Mouse (Mus musculus) gastrocnemius, adult 18-20 months (tissue): Measurements from ENCODE around the gene Eif4g2. TPM values are rescaled to one million over a fixed set of nuclear protein-coding genes. Genes with fewer than 3 reads are reported as not detected.

ENCODE experiments used
- DNase-seq: peaks from one replicate; pipeline ENCODE4 v3.0.0; 2021; ENCODE audit warnings: low spot score
- long read RNA-seq, 2 experiments: library from polyadenylated mRNA; stranded (forward); transcript quantifications; one replicate each; pipeline ENCODE4 v2.0.0; 2021
- total RNA-seq, 2 experiments: library from RNA; stranded (reverse); gene quantifications; 2 replicates each; pipeline ENCODE4 v1.2.3; 2021

The Eif4g2 gene
- 100 to 1,000 TPM; 747 to 765 TPM for total RNA-seq
- long read RNA-seq, experiment 1, full-length matches to known transcripts, result 543 of 742 reads
- long read RNA-seq, experiment 1, partial matches to known transcripts, result 162 of 742 reads
- long read RNA-seq, experiment 1, other reads (novel, unspliced or antisense), result 37 of 742 reads
- long read RNA-seq, experiment 2, full-length matches to known transcripts, result 469 of 653 reads
- long read RNA-seq, experiment 2, partial matches to known transcripts, result 139 of 653 reads
- long read RNA-seq, experiment 2, other reads (novel, unspliced or antisense), result 45 of 653 reads

- peak; percentile 98 for DNase-seq
These were observed at the start of gene Eif4g2 for GRCm38 (mm10) chr7:111082822-111083732. Gene Eif4g2, minus strand, starts transcription at chr7:111083030.

- peak; percentile 32 for DNase-seq
These were observed 49.8 kb upstream of the Eif4g2 start for GRCm38 (mm10) chr7:111132596-111132995.

GRCm38 (mm10) chr7:111126636-111127395, 44.0 kb upstream of the Eif4g2 start:
- no peak for DNase-seq

GRCm38 (mm10) chr7:111123761-111124546, 41.1 kb upstream of the Eif4g2 start:
- no peak for DNase-seq

- peak; percentile 98 for DNase-seq
These were observed 39.8 kb upstream of the Eif4g2 start for GRCm38 (mm10) chr7:111122531-111123130.

- DNase-seq, result peak; percentile 68
These were observed 39.3 kb upstream of the Eif4g2 start for GRCm38 (mm10) chr7:111122084-111122530.

- DNase-seq, result no peak
These were observed 38.7 kb upstream of the Eif4g2 start for GRCm38 (mm10) chr7:111121522-111121921.

GRCm38 (mm10) chr7:111109561-111109960, 26.7 kb upstream of the Eif4g2 start:
- no peak for DNase-seq

GRCm38 (mm10) chr7:111109161-111109560, 26.3 kb upstream of the Eif4g2 start:
- no peak for DNase-seq

- no peak for DNase-seq
These were observed 15.4 kb upstream of the Eif4g2 start for GRCm38 (mm10) chr7:111098196-111098595.

- DNase-seq, result no peak
These were observed 12.3 kb upstream of the Eif4g2 start for GRCm38 (mm10) chr7:111095169-111095568.

GRCm38 (mm10) chr7:111085153-111085552, 2.3 kb upstream of the Eif4g2 start:
- DNase-seq, result no peak

- DNase-seq, result no peak
These were observed 1.6 kb upstream of the Eif4g2 start for GRCm38 (mm10) chr7:111084443-111084842.

GRCm38 (mm10) chr7:111083733-111084120, 897 bp upstream of the Eif4g2 start:
- DNase-seq, result no peak

- peak; percentile 81 for DNase-seq
These were observed 598 bp downstream of the Eif4g2 start for GRCm38 (mm10) chr7:111082043-111082821.

GRCm38 (mm10) chr7:111080876-111081275, 2.0 kb downstream of the Eif4g2 start:
- no peak for DNase-seq

- no peak for DNase-seq
These were observed 2.8 kb downstream of the Eif4g2 start for GRCm38 (mm10) chr7:111080026-111080425.

GRCm38 (mm10) chr7:111078271-111078670, 4.6 kb downstream of the Eif4g2 start:
- no peak for DNase-seq

- DNase-seq, result no peak
These were observed 7.5 kb downstream of the Eif4g2 start for GRCm38 (mm10) chr7:111075288-111075687.

- no peak for DNase-seq
These were observed 10.4 kb downstream of the Eif4g2 start for GRCm38 (mm10) chr7:111072410-111072809.
